Mouse (Mus musculus) spleen, adult 2 months (tissue): ENCODE measurements around the gene Scd3.

ENCODE experiments used
- CTCF ChIP-seq: fragments of 200-500 bp; IDR thresholded peaks from 2 replicates; pipeline ENCODE4 v1.5.1; 2011; ENCODE audit warnings: mild to moderate bottlenecking, inconsistent platforms; ENCODE audit not compliant: insufficient read depth, insufficient read length, insufficient replicate concordance; ENCODE audit errors: extremely low read depth
- POLR2A ChIP-seq: fragments of 200-500 bp; IDR thresholded peaks from 2 replicates; pipeline ENCODE4 v1.6.1; 2011; ENCODE audit warnings: low read depth, low read length, inconsistent platforms

GRCm38 (mm10) chr19:44225728-44226127 lies 22.7 kb downstream of the Scd3 start:
- TF ChIP-seq CTCF (no peak), POLR2A (no peak)
